Comparison of ENCODE assay signal across 9 mouse cellular contexts in genomic region chr14:60655941-60656700, GRCm38 (mm10). TPM values are rescaled to one million over a fixed set of nuclear protein-coding genes. Genes with fewer than 3 reads are reported as not detected.
DNase-seq lines count a peak whose midpoint lies in the region; ATAC-seq and TF ChIP-seq lines count a peak whose summit lies in the region.
"Had no signal": no experiment of that assay in that cellular context is flagged by ENCODE, and none has a peak within 500 bp of the region (broad histone marks: within the 10 kb centered on the region; RNA-seq: fewer than 3 reads in every experiment).

No protein-coding gene starts in this region.

- 76% methylated on average over 15 of the region's 15 CpGs for WGBS in hindbrain, embryonic 14.5 days
- WGBS in hindbrain, embryonic 12.5 days: 87% methylated on average over 15 of the region's 15 CpGs
- 52% methylated on average over 15 of the region's 15 CpGs for WGBS in forebrain, embryonic 14.5 days
- WGBS in lung, postnatal 0 days: 50% methylated on average over 15 of the region's 15 CpGs

- H3K4me2 ChIP-seq in hindbrain, embryonic 14.5 days (replicated peaks): no peak overlapping the region
- H3K4me2 ChIP-seq in hindbrain, embryonic 12.5 days (replicated peaks): no peak overlapping the region
- 0 out of 2 replicates have a peak overlapping the region, but pooled peaks have one; percentile 9 for H3K4me2 ChIP-seq in forebrain, embryonic 14.5 days (ENCODE audit: low read length)
- peak overlapping the region; percentile 37 for H3K4me2 ChIP-seq in lung, postnatal 0 days (replicated peaks; ENCODE audit: low read depth, low read length)

- TF ChIP-seq EP300 in lung, postnatal 0 days (IDR thresholded peaks at IDR 0.05): no peak

- ATAC-seq in hindbrain, embryonic 14.5 days (ENCODE audit: low FRiP score): no peak
- ATAC-seq in hindbrain, embryonic 12.5 days (ENCODE audit: low FRiP score): no peak
- peak; percentile 81; the same call in 1 of the 2 replicates for ATAC-seq in forebrain, embryonic 14.5 days
- ATAC-seq in lung, postnatal 0 days: peak; percentile 95

- peak; percentile 49 for DNase-seq in hindbrain, embryonic 14.5 days (ENCODE audit: low spot score)
- DNase-seq in forebrain, embryonic 14.5 days (ENCODE audit: low spot score): peak; percentile 89
- DNase-seq in heart, postnatal 4 days: peak; percentile 70
- peak; percentile 72 to 80 for DNase-seq in layer of hippocampus, postnatal 10 days (ENCODE audit: low spot score in 2 of 2)
- DNase-seq in lung, postnatal 0 days (ENCODE audit: low spot score): peak; percentile 91
- peak; percentile 69 for DNase-seq in testis, postnatal 10 days (ENCODE audit: low spot score)
- DNase-seq in thymus, postnatal 14 days: no peak

- peak overlapping the region; percentile 2; the same call in 1 of the 2 replicates for H3K27ac ChIP-seq in hindbrain, embryonic 14.5 days
- no peak overlapping the region for H3K27ac ChIP-seq in hindbrain, embryonic 12.5 days
- peak overlapping the region; percentile 48; the same call in 1 of the 2 replicates for H3K27ac ChIP-seq in forebrain, embryonic 14.5 days (ENCODE audit: low read depth, low read length)
- peak overlapping the region; percentile 47; the same call in 1 of the 2 replicates for H3K27ac ChIP-seq in lung, postnatal 0 days (ENCODE audit: low read length)

- H3K9me3 ChIP-seq in hindbrain, embryonic 14.5 days (ENCODE audit: control insufficient read depth, low read length): no peaks in the 10 kb centered on the region
- no peaks in the 10 kb centered on the region for H3K9me3 ChIP-seq in hindbrain, embryonic 12.5 days (replicated peaks)
- H3K9me3 ChIP-seq in forebrain, embryonic 14.5 days (replicated peaks; ENCODE audit: control insufficient read depth, low read length): no peaks in the 10 kb centered on the region
- H3K9me3 ChIP-seq in lung, postnatal 0 days (ENCODE audit: low read length): no peaks in the 10 kb centered on the region
- H3K9me3 ChIP-seq: megakaryocyte, embryonic 14.5 days had no signal

- TF ChIP-seq CTCF in lung, postnatal 0 days (IDR thresholded peaks at IDR 0.05): no peak

- no peak overlapping the region for H3K4me3 ChIP-seq in hindbrain, embryonic 14.5 days (replicated peaks; ENCODE audit: low read length)
- H3K4me3 ChIP-seq in hindbrain, embryonic 12.5 days: no peak overlapping the region
- no peak overlapping the region for H3K4me3 ChIP-seq in forebrain, embryonic 14.5 days (ENCODE audit: low read depth, low read length)
- no peak overlapping the region for H3K4me3 ChIP-seq in lung, postnatal 0 days (ENCODE audit: low read depth, low read length)
- H3K4me3 ChIP-seq: megakaryocyte, embryonic 14.5 days had no signal

- H3K4me1 ChIP-seq in hindbrain, embryonic 14.5 days (replicated peaks; ENCODE audit: control insufficient read depth, insufficient read depth, low read length): peaks cover 7% of the 10 kb centered on the region; the same call in 1 of the 2 replicates
- peaks cover 3% of the 10 kb centered on the region; the same call in 1 of the 2 replicates for H3K4me1 ChIP-seq in hindbrain, embryonic 12.5 days
- H3K4me1 ChIP-seq in forebrain, embryonic 14.5 days (ENCODE audit: control insufficient read depth, insufficient read depth, low read length): peaks cover 24% of the 10 kb centered on the region
- H3K4me1 ChIP-seq in lung, postnatal 0 days (ENCODE audit: insufficient read depth, low read depth, low read length): 0 out of 2 replicates have a peak, but pooled peaks cover 6% of the 10 kb centered on the region
- H3K4me1 ChIP-seq: megakaryocyte, embryonic 14.5 days had no signal

- H3K27me3 ChIP-seq in hindbrain, embryonic 14.5 days (ENCODE audit: control insufficient read depth, insufficient read depth, low read length): no peaks in the 10 kb centered on the region
- H3K27me3 ChIP-seq in hindbrain, embryonic 12.5 days: no peaks in the 10 kb centered on the region
- H3K27me3 ChIP-seq in forebrain, embryonic 14.5 days (replicated peaks; ENCODE audit: control insufficient read depth, insufficient read depth, low read length): no peaks in the 10 kb centered on the region
- no peaks in the 10 kb centered on the region for H3K27me3 ChIP-seq in lung, postnatal 0 days (replicated peaks; ENCODE audit: insufficient read depth, low read length)

- no peak overlapping the region for H3K9ac ChIP-seq in hindbrain, embryonic 14.5 days
- no peak overlapping the region for H3K9ac ChIP-seq in hindbrain, embryonic 12.5 days
- 0 out of 2 replicates have a peak overlapping the region, but pooled peaks have one; percentile 8 for H3K9ac ChIP-seq in forebrain, embryonic 14.5 days (ENCODE audit: low read length)
- H3K9ac ChIP-seq in lung, postnatal 0 days (replicated peaks; ENCODE audit: low read depth): no peak overlapping the region

- no peaks in the 10 kb centered on the region for H3K36me3 ChIP-seq in hindbrain, embryonic 14.5 days (replicated peaks; ENCODE audit: control insufficient read depth, insufficient read depth)
- H3K36me3 ChIP-seq in hindbrain, embryonic 12.5 days: no peaks in the 10 kb centered on the region
- peaks cover 3% of the 10 kb centered on the region; the same call in 1 of the 2 replicates for H3K36me3 ChIP-seq in forebrain, embryonic 14.5 days (ENCODE audit: control insufficient read depth, insufficient read depth, low read length)
- H3K36me3 ChIP-seq in lung, postnatal 0 days (ENCODE audit: insufficient read depth, low read length): no peaks in the 10 kb centered on the region

RNA-seq across cellular contexts. Expression of gene Spata13, which starts 22.3 kb away (rescaled TPM):
- 24.4 and 26.2 TPM in 2 replicates for polyA plus RNA-seq in hindbrain, embryonic 14.5 days (2014; fragmentation: Nextera tagmentation; extraction: Ambion mirVana)
- polyA plus RNA-seq in hindbrain, embryonic 12.5 days (2016; fragmentation: Nextera tagmentation; extraction: Ambion mirVana): 53.7 and 63.2 TPM in 2 replicates
- 36.6 and 45.8 TPM in 2 replicates for polyA plus RNA-seq in forebrain, embryonic 14.5 days (2014; fragmentation: Nextera tagmentation; extraction: Ambion mirVana)
- total RNA-seq in heart, postnatal 4 days (2021): 10 to 100 TPM; 50.1 to 52.8 TPM
- total RNA-seq in layer of hippocampus, postnatal 10 days (2021): 10 to 100 TPM; 29.9 to 31.4 TPM
- polyA plus RNA-seq in lung, postnatal 0 days (2015; fragmentation: Nextera tagmentation; extraction: Ambion mirVana): 11.7 and 15.5 TPM in 2 replicates

Comparison
In these comparisons a context has a peak if more than half of its experiments do, and no peak if none do; other contexts are left out.
1. ATAC-seq: peak in forebrain, embryonic 14.5 days (single experiment) and lung, postnatal 0 days (single experiment); none in hindbrain, embryonic 14.5 days (single experiment) and hindbrain, embryonic 12.5 days (single experiment).
2. H3K4me2 ChIP-seq: peak in forebrain, embryonic 14.5 days (single experiment) and lung, postnatal 0 days (single experiment); none in hindbrain, embryonic 14.5 days (single experiment) and hindbrain, embryonic 12.5 days (single experiment).